Mouse (Mus musculus) kidney, postnatal 0 days (tissue): ENCODE measurements around the gene Kdf1. TPM values are rescaled to one million over a fixed set of nuclear protein-coding genes. Genes with fewer than 3 reads are reported as not detected.

Source experiments
- ATAC-seq: fragments of 200-750 bp; cut with Nextera tagmentation; replicated peaks from 2 replicates; pipeline ENCODE4 v1.8.0; 2017; ENCODE audit warnings: low read depth, moderate number of reproducible peaks, moderate TSS enrichment, moderate library complexity; ENCODE audit not compliant: low FRiP score
- DNase-seq: peaks from one replicate; pipeline ENCODE4 v3.0.0-alpha.2; 2016; ENCODE audit warnings: low spot score
- H3K27ac ChIP-seq: fragments of 300-500 bp; sonication (generic); 2 replicates; pipeline ENCODE4 v1.5.1; 2014; ENCODE audit warnings: mild to moderate bottlenecking
- H3K27me3 ChIP-seq: fragments of 300-500 bp; sonication (generic); 2 replicates; pipeline ENCODE4 v1.6.1; 2014; ENCODE audit warnings: low read length, mixed read lengths; ENCODE audit not compliant: insufficient read depth
- H3K36me3 ChIP-seq: fragments of 300-500 bp; sonication (generic); 2 replicates; pipeline ENCODE4 v1.6.1; 2014; ENCODE audit warnings: low read length, mixed read lengths; ENCODE audit not compliant: insufficient read depth
- H3K4me1 ChIP-seq: fragments of 300-500 bp; sonication (generic); replicated peaks from 2 replicates; pipeline ENCODE4 v1.6.1; 2014; ENCODE audit warnings: antibody characterized with exemption, low read length, mixed read lengths; ENCODE audit not compliant: insufficient read depth
- H3K4me2 ChIP-seq: fragments of 300-500 bp; sonication (generic); 2 replicates; pipeline ENCODE4 v1.6.1; 2014; ENCODE audit warnings: mild to moderate bottlenecking, low read length, moderate library complexity, mixed read lengths
- H3K4me3 ChIP-seq: fragments of 300-500 bp; sonication (generic); replicated peaks from 2 replicates; pipeline ENCODE4 v1.5.1; 2014; ENCODE audit warnings: low read depth, low read length
- H3K9ac ChIP-seq: fragments of 300-500 bp; sonication (generic); 2 replicates; pipeline ENCODE4 v1.6.1; 2014; ENCODE audit warnings: low read depth, low read length
- H3K9me3 ChIP-seq: fragments of 300-500 bp; sonication (generic); replicated peaks from 2 replicates; pipeline ENCODE4 v1.6.1; 2016; ENCODE audit warnings: low read length, inconsistent platforms, mixed read lengths
- CTCF ChIP-seq: IDR thresholded peaks from 2 replicates; pipeline ENCODE4 v1.5.1; 2016; ENCODE audit warnings: antibody characterized with exemption, low read depth, mild to moderate bottlenecking, moderate library complexity
- WGBS: fragments of 180-500 bp; shearing (Covaris S2); extraction: QIAGEN DNeasy Blood & Tissue Kit; methylation state at CpG from one replicate; pipeline ENCODE4 v1.1.7; 2014; 5-methylcytosine and 5-hydroxymethylcytosine counted together
- polyA plus RNA-seq: library from polyadenylated mRNA; unstranded; fragments of >200 nt; fragmentation: Nextera tagmentation; extraction: Ambion mirVana; gene quantifications from 2 replicates; pipeline ENCODE4 v1.2.1, GENCODE M21; 2015

Gene Kdf1
- polyA plus RNA-seq, 1 experiment from 2014 or later = 38.7 TPM

DNA sequence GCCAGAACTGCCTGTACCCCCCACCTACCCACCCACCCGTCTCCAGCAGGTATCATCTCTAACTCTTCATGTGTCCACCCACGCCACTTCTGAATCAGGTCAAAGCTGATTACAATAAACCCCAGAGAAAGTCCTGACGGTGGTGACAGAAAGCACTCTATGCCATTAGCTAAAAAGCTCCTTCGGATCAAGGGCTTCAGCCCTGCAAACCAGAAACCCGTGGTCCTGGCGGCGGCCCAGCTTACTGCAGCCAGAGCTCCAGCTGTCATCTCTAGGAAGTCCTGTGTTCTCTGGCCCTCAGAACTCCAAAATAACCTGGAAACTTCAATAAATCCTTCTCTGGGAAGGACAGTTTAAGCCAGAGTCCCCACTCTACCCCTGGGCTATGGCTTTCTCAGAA lies 23.1 kb upstream of the Kdf1 start:
- H3K27me3 ChIP-seq = peaks cover 35% of the 10 kb centered on the region
- WGBS = 38% methylated on average over 7 of the region's 7 CpGs
- DNase-seq = no peak
- H3K4me3 ChIP-seq = no peak overlapping the region
- no peak overlapping the region for H3K4me2 ChIP-seq
- no peaks in the 10 kb centered on the region for H3K36me3 ChIP-seq
- TF ChIP-seq CTCF = no peak; the same call in 1 of the 2 replicates
- H3K9ac ChIP-seq = no peak overlapping the region
- H3K27ac ChIP-seq = no peak overlapping the region
- H3K4me1 ChIP-seq = peaks cover 5% of the 10 kb centered on the region; the same call in 1 of the 2 replicates
- H3K9me3 ChIP-seq = no peaks in the 10 kb centered on the region
- ATAC-seq = no peak

- WGBS = 31% methylated on average over 6 of the region's 6 CpGs
Measured at GRCm38 (mm10) chr4:133496738-133497445, 21.9 kb upstream of the Kdf1 start.

DNA sequence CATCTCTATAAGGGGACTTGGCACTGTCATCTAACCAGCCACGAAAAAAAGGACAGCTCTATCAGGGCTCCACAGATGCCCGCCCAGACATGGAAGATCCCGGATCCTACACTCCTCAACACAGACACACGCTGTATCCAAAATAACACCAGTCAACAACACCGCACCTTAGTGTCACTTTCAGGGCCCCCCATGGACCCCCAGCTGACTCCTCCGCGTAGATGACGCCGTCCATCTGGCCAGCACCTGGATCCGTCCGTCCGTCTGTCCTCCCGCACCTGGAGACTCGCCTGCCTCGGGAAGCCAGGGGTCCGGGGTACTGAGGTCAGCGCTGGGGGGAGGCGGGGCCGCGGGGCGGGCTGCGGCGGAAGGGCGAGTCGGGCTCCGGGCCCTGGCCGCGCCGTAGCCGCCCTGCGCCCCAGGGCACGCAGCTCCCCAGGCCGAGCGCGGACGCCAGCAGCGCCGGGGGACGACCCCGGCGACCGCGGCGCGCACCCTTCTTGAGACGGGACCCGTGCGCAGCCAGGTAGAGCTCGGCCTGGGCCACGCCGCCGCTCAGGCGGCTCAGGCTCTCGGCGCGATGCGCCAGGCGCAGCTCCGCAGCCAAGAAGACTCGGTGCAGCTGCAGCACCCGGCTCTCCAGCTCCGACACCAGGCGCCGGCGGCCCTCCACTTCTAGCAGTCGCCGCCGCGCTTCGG lies 21.2 kb upstream of the Kdf1 start:
- Histone ChIP-seq H3K27me3 (peaks cover 41% of the 10 kb centered on the region), H3K9me3 (no peaks in the 10 kb centered on the region), H3K36me3 (no peaks in the 10 kb centered on the region), H3K27ac (no peak overlapping the region), H3K4me2 (peak overlapping the region; percentile 95), H3K9ac (peak overlapping the region; percentile 46), H3K4me3 (peak overlapping the region; percentile 46), H3K4me1 (0 out of 2 replicates have a peak, but pooled peaks cover 5% of the 10 kb centered on the region)
- TF ChIP-seq CTCF = no peak
- DNase-seq (no peak), ATAC-seq (peak; percentile 35; the same call in 1 of the 2 replicates)
- 3% methylated on average over 58 of the region's 70 CpGs for WGBS

More at GRCm38 (mm10) chr4:133496738-133497445, 21.9 kb upstream of the Kdf1 start:
- ATAC-seq = no peak
- no peak for DNase-seq
- H3K9me3 ChIP-seq = no peaks in the 10 kb centered on the region
- no peak for TF ChIP-seq CTCF
- H3K4me1 ChIP-seq = peaks cover 5% of the 10 kb centered on the region; the same call in 1 of the 2 replicates
- H3K9ac ChIP-seq = no peak overlapping the region
- H3K4me2 ChIP-seq = 0 out of 2 replicates have a peak overlapping the region, but pooled peaks have one; percentile 95
- H3K27ac ChIP-seq = no peak overlapping the region
- H3K4me3 ChIP-seq = no peak overlapping the region
- peaks cover 40% of the 10 kb centered on the region for H3K27me3 ChIP-seq
- H3K36me3 ChIP-seq = no peaks in the 10 kb centered on the region

DNA sequence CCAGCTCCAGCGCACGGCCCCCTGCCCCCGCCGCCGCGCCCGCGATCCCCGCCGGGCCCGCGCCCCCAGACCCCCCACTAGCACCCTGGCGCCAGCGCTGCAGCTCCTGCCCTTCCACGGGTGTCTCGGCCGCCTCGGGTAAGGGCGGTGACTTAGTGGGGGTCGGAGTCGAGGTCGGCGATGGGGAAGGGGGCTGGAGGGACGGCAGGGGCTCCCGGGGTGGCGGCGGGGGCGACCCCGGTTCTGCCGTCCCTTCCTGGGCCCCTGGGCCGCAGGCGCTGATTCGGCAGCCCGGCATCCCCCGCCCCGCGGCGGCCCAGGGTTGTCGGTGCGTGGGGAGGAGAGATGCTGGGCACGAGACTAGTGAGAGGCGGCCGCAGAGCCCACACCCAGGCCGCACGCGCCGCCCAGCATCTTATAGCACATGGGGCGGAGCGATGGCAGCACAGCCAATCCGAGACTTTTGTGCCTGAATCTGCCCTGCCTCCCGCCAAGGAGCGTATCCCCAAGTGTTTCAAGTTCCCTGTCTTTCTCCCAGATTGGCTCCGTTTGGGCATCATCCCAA lies 20.5 kb upstream of the Kdf1 start, which contains the start of gene Trnp1:
Gene Trnp1, minus strand, starts transcription at position 391 of the 565 bp plus-strand sequence.
- peak within 1 kb of the TSS; percentile 46 for H3K9ac ChIP-seq

GRCm38 (mm10) chr4:133501514-133501913 lies 17.2 kb upstream of the Kdf1 start:
- Histone ChIP-seq H3K36me3 (no peaks in the 10 kb centered on the region), H3K9ac (no peak overlapping the region), H3K4me1 (0 out of 2 replicates have a peak, but pooled peaks cover 5% of the 10 kb centered on the region), H3K9me3 (no peaks in the 10 kb centered on the region), H3K4me2 (no peak overlapping the region), H3K27ac (no peak overlapping the region), H3K27me3 (peaks cover 34% of the 10 kb centered on the region), H3K4me3 (no peak overlapping the region)
- no peak for TF ChIP-seq CTCF
- 52% methylated on average over 7 of the region's 7 CpGs for WGBS
- no peak for DNase-seq
- ATAC-seq = no peak

More for the DNA sequence above, 20.5 kb upstream of the Kdf1 start, which contains the start of gene Trnp1:
- peak within 1 kb of the TSS; percentile 46 for H3K4me3 ChIP-seq
- WGBS = under 1% methylated on average over 50 of the region's 53 CpGs
- ATAC-seq = peak; percentile 50; the same call in 1 of the 2 replicates
- peaks cover 41% of the 10 kb centered on the region for H3K27me3 ChIP-seq
- peak; percentile 90 for DNase-seq
- 0 out of 2 replicates have a peak, but pooled peaks cover 5% of the 10 kb centered on the region for H3K4me1 ChIP-seq
- no peaks in the 10 kb centered on the region for H3K36me3 ChIP-seq
- H3K4me2 ChIP-seq = peak within 1 kb of the TSS; percentile 95
- no peak within 1 kb of the TSS for H3K27ac ChIP-seq
- no peak for TF ChIP-seq CTCF
- no peaks in the 10 kb centered on the region for H3K9me3 ChIP-seq

GRCm38 (mm10) chr4:133504300-133504699 lies 14.5 kb upstream of the Kdf1 start:
- 31% methylated on average over 5 of the region's 5 CpGs for WGBS
- Histone ChIP-seq H3K27me3 (peaks cover 13% of the 10 kb centered on the region), H3K4me2 (no peak overlapping the region), H3K9ac (no peak overlapping the region), H3K27ac (no peak overlapping the region), H3K4me3 (no peak overlapping the region), H3K4me1 (no peaks in the 10 kb centered on the region), H3K36me3 (no peaks in the 10 kb centered on the region), H3K9me3 (no peaks in the 10 kb centered on the region)
- no peak for TF ChIP-seq CTCF
- DNase-seq = no peak
- no peak for ATAC-seq
